7 mouse cellular contexts compared by ENCODE assay signal in the genomic region with DNA sequence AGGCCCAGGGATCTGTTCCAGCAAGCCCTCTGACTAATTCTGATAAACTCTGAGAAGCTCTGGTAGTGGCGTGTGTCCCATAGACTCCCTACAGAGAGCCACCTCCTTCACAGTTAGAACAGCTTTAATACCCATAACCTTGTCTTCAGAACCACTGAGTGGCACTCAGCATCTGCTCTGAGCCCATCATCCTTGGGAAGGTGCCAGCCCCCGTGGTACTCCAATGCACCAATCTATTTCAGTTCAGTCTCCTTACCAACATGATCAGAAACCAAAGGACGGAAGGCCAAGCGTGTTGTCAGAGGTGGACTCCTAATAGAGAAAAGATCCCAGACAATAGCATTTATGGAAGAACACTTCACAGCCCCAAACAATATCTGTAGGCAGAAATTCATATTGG.
"Had no signal": no experiment of that assay in that cellular context is flagged by ENCODE, and none has a peak within 500 bp of the region (broad histone marks: within the 10 kb centered on the region; RNA-seq: fewer than 3 reads in every experiment).

No protein-coding gene starts in this region.

- H3K9me3 ChIP-seq: kidney, embryonic 15.5 days; limb, embryonic 15.5 days; liver, embryonic 12.5 days; midbrain, embryonic 10.5 days; neural tube, embryonic 13.5 days had no signal

- H3K4me3 ChIP-seq: kidney, embryonic 15.5 days; left cerebral cortex, adult 2 months; limb, embryonic 15.5 days; liver, embryonic 12.5 days; midbrain, embryonic 10.5 days; neural tube, embryonic 13.5 days had no signal

- H3K27me3 ChIP-seq: kidney, embryonic 15.5 days; limb, embryonic 15.5 days; liver, embryonic 12.5 days; neural tube, embryonic 13.5 days had no signal

- H3K27ac ChIP-seq: kidney, embryonic 15.5 days; left cerebral cortex, adult 2 months; limb, embryonic 15.5 days; liver, embryonic 12.5 days; midbrain, embryonic 10.5 days; neural tube, embryonic 13.5 days had no signal

- H3K4me2 ChIP-seq: kidney, embryonic 15.5 days; limb, embryonic 15.5 days; liver, embryonic 12.5 days; lung, embryonic 14.5 days; neural tube, embryonic 13.5 days had no signal

- ATAC-seq: liver, embryonic 12.5 days had no signal

- H3K9ac ChIP-seq: kidney, embryonic 15.5 days; limb, embryonic 15.5 days; liver, embryonic 12.5 days; lung, embryonic 14.5 days; neural tube, embryonic 13.5 days had no signal

- H3K4me1 ChIP-seq: kidney, embryonic 15.5 days; limb, embryonic 15.5 days; liver, embryonic 12.5 days; midbrain, embryonic 10.5 days; neural tube, embryonic 13.5 days had no signal

- H3K36me3 ChIP-seq: kidney, embryonic 15.5 days; limb, embryonic 15.5 days; liver, embryonic 12.5 days; midbrain, embryonic 10.5 days; neural tube, embryonic 13.5 days had no signal
